ENCODE assay signal across 19 mouse cellular contexts in the genomic region with DNA sequence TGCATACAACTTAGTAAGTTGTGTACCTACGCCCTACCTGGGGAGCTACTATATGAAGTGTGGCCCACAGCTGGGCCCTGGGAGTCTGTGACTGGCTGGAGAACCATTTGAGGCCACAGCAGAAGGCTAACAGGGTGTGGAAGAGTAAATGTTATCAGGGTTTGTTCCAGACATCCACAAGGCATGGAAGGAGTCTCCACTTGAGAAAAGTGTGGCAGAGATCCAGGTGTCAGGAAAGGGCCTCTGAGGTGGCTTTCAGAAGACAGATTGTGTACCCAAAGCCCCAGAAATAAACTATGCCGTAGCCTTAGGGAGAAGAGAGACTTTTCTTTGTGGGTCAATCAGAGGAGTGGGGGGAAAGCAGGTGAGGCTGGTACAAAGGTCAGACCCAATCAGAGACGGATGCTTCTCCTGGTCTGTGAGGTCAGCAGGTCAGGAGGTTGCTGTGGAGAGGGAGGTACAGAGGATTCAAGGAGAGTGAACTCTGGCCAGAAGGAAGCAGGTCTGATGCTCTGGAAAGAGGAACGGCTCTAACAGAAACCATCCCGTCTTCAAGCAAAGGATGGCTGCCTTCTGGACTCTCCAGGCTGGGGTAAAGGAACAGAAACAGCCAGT.
DNase-seq lines count a peak whose midpoint lies in the region; ATAC-seq lines count a peak whose summit lies in the region.
"Had no signal": no experiment of that assay in that cellular context is flagged by ENCODE, and none has a peak within 500 bp of the region (broad histone marks: within the 10 kb centered on the region; RNA-seq: fewer than 3 reads in every experiment).

No protein-coding gene starts in this region.

- DNase-seq in kidney, adult 9 months = peak; percentile 9
- no peak for DNase-seq in kidney, postnatal 14 days
- peak; percentile 5 for DNase-seq in R1 (ENCODE audit: low read depth, low spot score)
- peak; percentile 65 for DNase-seq in lung, postnatal 36 days
- no peak for DNase-seq in cerebellum, postnatal 10 days
- DNase-seq in left cerebral cortex, adult 8-10 months (ENCODE audit: low spot score in 2 of 2) = no peak
- DNase-seq: adrenal gland, postnatal 14 days; B cell, adult 2 months; cerebellum, adult 8-10 months; kidney, adult 18-20 months; kidney, postnatal 25 days had no signal

- H3K4me1 ChIP-seq in lung, embryonic 15.5 days = peaks cover 86% of the 10 kb centered on the region

- H3K4me2 ChIP-seq in lung, embryonic 15.5 days = no peak overlapping the region
- H3K4me2 ChIP-seq: heart, embryonic 13.5 days; hindbrain, embryonic 12.5 days; limb, embryonic 12.5 days; liver, embryonic 11.5 days had no signal

- no peak overlapping the region for H3K4me3 ChIP-seq in lung, embryonic 15.5 days
- H3K4me3 ChIP-seq: heart, embryonic 13.5 days; hindbrain, embryonic 12.5 days; layer of hippocampus, adult 2 months; limb, embryonic 12.5 days had no signal

- H3K36me3 ChIP-seq in lung, embryonic 15.5 days = no peaks in the 10 kb centered on the region
- H3K36me3 ChIP-seq: heart, embryonic 13.5 days; hindbrain, embryonic 12.5 days; limb, embryonic 12.5 days had no signal

- ATAC-seq in lung, embryonic 15.5 days (ENCODE audit: borderline replicate concordance, extremely low read depth, low FRiP score, low TSS enrichment) = no peak
- ATAC-seq in erythroblast, adult 5-6 weeks (replicated peaks; ENCODE audit: low FRiP score, poor library complexity, severe bottlenecking) = no peak

- no peaks in the 10 kb centered on the region for H3K9me3 ChIP-seq in lung, embryonic 15.5 days
- H3K9me3 ChIP-seq: heart, embryonic 13.5 days; hindbrain, embryonic 12.5 days; limb, embryonic 12.5 days had no signal

- peak overlapping the region; percentile 87 for H3K27ac ChIP-seq in lung, embryonic 15.5 days
- H3K27ac ChIP-seq: heart, embryonic 13.5 days; hindbrain, embryonic 12.5 days; layer of hippocampus, adult 2 months; limb, embryonic 12.5 days had no signal

- no peak overlapping the region for H3K9ac ChIP-seq in lung, embryonic 15.5 days
- H3K9ac ChIP-seq: heart, embryonic 13.5 days; hindbrain, embryonic 12.5 days; limb, embryonic 12.5 days had no signal

- WGBS in lung, embryonic 15.5 days = 52% methylated on average over 5 of the region's 5 CpGs

- no peaks in the 10 kb centered on the region for H3K27me3 ChIP-seq in lung, embryonic 15.5 days
- H3K27me3 ChIP-seq: CH12.LX; heart, embryonic 13.5 days had no signal

Comparison
In these comparisons a context has a peak if more than half of its experiments do, and no peak if none do; other contexts are left out.
1. DNase-seq: peak in kidney, adult 9 months (single experiment), R1 (single experiment) and lung, postnatal 36 days (single experiment); none in kidney, postnatal 14 days (single experiment), cerebellum, postnatal 10 days (0 of 2) and left cerebral cortex, adult 8-10 months (0 of 2).